Mouse (Mus musculus) frontal cortex, postnatal 25 days (tissue): ENCODE data around the gene Prcd.
"Not testable (repeated sequence)": the region's sequence is repeated elsewhere in the genome, so short reads cannot be mapped to it uniquely, and the experiment has no call there.

Experiments
- DNase-seq, 2 experiments: peaks; one replicate each; pipeline ENCODE4 v3.0.0; 2022; ENCODE audit warnings: low spot score in 2 of 2

Gene Prcd

DNA sequence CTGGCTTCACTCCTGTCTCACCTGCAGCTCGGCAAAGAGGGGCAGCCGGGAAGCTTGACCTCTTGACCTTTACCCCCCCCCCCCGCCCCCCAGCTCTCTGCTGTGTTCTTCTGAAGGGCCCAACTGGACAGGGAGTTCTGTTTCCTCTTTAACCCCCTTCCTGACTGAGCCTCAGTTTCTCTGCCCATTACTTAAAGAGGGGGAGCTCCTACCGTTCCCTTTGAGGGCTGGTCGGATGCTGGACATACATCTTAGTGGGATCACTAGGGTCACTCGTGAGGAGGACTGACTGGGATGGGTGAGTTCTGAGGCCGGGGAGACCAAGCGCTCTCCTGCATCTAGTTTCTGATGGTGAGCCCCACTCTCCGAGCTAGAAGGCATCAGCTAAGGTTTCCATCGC lies at the start of gene Prcd:
Prcd (plus strand) TSS at position 301 of the 400 bp plus-strand sequence.
- no peak for DNase-seq

DNA sequence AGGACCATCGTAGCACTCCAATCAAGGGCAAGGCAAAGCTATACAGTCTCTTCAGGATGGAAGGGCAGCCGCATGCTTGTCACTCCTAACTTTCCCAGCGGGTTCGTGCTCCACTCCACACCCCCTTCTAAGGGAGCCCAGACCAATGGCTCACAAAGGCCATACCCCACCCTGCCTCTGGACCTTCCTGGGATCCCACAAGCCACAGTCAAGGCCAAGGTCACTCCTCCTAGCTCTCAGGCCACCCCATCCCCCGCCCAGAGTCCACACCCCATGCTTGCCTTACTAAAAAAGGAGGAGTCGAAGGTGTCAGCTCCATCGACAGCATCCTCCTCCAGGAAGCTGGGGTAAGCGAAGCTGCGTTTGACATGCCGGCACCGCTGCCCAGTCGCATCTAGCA lies 49.2 kb upstream of the Prcd start:
- DNase-seq = no peak

DNA sequence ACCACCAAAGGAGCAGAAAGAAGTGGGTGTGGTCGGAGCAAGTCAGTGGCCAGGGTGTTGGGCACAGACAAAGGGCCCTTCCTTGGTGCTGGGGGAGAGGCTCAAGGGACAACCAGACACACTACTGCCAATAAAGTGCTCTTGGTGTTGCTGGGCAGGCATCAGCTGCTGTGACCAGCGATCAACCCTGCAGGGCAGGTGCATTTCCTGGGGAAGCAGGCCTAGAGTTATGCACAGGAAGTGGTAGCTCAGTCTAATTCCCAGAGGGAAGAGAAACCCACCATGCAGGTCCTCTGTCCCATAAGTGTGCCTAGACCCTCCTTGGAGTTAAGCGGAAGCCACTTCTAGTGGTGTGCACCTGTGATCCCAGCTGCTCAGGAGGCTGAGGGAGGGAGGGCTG lies 45.6 kb upstream of the Prcd start:
- no peak for DNase-seq

DNA sequence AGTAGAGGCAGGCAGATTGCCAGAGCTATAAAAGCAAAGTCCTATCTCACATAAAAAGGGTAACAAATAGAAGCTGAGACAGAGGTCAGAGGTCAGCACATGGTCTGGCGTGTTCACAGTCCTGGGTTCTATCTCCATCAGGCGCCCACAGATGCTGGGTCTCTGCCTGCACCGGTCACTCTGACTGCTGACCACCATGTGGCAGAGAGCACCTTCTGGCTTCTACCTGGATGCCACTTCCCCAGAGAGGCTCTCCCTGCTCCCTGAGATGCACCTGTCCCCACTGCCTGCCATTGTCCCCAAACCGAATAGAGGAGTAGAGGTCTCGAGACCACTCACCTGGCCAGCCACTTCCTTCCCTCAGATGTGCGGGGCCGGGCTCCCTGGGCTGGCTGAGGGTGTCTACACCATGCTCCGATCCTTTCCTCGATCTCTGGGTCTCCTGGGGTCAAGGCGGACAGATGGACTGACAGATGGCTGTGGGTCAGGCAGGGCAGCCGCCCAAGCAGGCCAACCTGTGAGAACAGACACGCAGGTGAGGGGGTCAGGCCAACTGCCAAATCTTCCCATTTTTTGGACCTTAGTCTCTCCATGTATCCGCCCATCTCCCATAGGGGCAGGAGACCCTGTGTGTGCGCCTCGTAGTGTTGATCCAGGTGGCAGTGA lies 43.2 kb upstream of the Prcd start:
- DNase-seq = no peak

DNA sequence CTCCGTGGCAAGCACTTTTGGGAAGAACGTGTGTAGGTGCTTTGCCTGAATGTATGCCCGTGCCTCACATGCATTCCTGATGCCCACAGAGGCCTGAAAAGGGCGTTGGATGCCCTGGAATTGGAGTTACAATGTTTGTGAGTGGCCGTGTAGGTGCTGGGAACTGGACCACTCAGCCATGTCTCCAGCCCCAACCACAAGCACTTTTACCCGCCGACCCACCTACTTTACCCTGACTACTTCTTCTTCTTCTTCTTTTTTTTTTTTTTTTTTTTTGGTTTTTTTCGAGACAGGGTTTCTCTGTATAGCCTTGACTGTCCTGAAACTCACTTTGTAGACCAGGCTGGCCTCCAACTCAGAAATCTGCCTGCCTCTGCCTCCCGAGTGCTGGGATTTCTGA lies 42.2 kb upstream of the Prcd start:
- not testable (repeated sequence) for DNase-seq

DNA sequence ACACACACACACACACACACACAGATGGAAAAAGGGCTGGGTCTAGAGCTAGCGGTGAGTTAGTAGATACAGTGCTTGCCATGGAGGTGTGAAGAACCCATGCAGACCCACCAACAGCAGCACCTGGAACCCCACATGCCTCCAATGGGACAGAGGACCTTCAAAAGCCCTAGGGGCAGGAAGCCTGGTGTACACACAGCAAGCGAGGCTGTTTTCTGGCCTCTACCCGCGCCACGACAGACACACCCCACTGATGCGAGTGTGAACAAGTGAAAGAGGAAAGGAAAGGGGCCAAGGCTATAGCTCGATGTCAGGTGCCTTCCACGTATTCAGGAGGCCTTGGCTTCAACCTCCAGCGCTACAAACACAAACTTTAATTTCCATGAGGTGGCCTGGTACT lies 41.5 kb upstream of the Prcd start:
- DNase-seq = no peak

DNA sequence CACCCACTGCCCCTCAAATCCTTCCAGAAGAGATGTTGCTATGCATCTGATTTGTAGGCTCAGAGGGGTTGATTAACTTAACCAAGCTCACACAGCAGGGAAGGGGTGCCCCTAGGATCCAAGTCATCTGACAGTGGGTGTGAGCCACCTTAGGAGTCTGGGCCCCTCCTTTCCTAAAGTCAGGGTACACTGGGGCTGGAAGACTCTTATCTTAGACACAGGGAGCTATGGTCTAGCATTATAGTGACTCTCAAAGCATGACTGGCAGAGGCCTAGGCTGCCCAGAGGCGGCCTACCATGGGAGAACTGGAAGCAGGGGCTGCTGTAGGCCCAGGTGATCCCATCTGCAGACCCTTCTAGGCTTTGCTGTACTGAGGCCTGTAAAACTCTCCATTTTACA lies 40.8 kb upstream of the Prcd start:
- DNase-seq = no peak

DNA sequence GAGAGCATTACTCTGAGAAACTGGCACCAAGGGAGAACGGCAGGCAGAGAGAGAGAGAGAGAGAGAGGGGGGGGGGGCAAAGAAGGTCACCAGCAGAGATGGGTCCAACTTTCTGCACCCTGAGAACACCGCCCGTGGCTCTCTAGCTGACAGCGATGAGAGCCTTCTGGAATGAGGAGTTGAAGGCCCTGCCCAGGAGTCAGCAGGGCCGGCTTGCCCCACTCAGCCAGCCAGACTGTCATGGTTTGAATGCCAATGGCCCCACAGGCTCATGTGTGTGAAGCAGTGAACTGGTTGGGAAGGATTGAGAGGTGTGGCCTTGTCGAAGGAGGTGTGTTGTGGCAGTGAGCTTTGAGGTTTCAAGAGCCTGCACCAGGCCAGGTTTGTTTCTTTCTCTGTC lies 40.1 kb upstream of the Prcd start:
- no peak for DNase-seq

DNA sequence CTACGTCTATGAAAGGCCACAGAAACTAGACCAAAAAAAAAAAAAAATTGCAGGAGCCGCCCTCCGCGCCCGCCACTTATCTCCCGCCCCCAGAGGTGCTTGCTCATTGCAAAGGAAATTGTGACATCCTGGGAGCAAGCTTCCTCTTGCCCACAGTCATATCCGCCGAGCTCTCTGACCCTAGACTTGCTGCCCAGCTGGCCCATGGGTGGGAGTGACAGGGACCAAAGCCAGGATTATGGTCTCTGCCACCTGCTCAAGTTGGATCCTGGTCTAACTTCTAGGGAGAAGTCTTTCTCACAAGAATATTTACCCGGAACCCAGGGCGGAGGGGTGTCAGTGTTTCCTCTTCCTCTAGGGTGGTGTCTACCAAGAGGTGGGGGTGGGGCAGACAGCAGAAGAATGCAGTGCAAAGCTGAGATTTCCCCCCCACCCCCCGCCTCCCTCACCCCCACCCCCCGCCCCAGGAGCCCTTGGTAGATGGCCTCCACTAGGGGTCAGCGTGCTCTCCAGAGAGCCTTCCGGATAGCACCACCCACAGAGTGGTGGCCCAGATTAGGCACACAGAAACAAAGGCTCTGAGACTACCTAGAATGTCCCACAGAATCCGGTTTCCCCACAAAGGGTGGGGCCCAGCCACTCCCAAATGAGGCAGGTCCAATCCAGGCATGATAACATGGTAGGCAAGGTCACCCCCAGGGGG lies 37.4 kb upstream of the Prcd start:
- no peak for DNase-seq

DNA sequence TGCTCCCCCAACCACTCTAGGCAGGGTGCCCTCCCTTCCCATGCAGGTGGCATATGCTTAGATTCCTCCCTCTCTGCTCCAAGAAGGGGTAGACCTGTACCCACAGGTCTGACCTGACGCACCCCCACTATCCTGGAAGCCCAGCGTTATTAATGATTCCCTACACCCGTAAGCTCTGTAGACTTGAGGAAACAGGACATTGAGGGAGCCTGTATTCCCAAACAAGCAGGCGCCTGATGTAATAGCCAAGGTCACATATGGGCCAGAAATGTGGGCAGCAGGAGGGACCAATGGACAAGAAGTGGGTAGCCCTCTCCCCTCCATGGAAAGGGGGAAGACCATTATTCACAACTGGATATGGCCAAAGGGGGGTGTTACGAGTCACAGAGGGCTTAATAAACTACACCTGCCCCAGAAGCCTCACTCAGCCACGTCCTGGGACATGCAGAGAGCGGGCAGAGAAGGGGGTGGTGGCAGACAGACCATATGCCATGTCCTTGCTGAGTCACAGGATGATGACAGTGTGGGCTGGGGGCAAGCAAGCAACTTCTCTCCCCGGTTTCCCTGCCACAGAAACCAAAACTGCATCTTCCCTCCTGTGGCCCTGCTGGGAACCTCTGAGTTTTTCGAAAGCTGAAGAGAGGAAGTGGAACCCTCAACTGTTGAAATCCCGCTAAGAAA lies 36.8 kb upstream of the Prcd start:
- no peak for DNase-seq

DNA sequence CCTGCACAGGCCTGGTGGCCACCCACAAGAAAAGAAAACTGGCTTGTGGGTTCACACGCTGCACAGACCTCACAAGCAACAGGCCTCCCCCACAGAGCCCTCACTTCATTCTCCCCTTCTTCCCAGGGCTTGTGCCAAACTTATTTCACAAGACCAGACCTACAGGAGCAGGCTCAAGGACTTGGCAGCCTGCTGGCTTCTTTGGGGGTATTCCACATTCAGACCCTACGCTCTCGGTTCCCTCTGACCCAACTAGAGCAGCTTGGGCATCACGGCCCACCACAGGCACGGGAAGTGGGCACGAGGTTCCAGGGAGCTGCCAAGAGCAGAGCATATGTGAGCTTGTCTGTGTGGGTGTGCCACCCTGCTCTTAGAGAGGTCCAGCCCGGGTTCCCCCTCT lies 35.7 kb upstream of the Prcd start:
- DNase-seq = no peak

DNA sequence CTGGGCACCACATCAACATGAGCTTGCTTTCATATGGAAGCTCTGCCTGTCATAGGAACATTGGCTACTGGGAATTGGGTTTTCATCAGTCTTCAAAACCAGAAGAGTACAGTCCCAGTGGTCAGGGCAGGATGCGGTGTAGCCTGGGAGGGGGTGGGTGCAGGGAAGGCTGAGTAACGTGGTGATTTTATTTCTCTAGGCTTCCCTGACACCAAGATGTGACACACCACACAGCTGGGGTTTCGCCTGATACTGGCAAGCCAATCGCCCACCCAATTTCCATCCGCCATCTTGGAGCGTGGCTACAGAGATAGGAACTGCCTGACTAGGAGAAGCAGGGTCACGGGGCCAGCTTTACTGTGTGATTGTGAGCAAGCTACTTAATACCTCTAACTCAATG lies 34.7 kb upstream of the Prcd start:
- DNase-seq = no peak

DNA sequence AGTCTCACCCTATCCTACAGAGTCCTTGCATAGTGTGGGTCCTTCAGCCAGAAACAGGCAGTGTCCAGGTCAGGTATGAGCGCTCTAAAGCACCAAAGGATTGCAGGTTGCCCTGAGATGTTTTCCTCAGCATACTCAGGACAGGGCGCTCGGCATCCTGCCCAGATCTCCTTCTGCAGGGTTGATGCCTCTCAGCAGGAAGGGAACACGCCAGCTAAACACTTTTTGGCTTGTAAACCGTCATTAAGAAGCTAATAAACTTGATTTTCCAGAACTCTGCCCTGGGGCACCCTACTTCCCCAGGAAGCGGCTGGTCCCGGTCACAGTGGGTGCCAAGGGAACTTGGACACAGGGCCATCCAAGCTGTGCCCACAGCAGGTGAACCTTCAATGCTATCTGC lies 34.2 kb upstream of the Prcd start:
- DNase-seq = no peak

DNA sequence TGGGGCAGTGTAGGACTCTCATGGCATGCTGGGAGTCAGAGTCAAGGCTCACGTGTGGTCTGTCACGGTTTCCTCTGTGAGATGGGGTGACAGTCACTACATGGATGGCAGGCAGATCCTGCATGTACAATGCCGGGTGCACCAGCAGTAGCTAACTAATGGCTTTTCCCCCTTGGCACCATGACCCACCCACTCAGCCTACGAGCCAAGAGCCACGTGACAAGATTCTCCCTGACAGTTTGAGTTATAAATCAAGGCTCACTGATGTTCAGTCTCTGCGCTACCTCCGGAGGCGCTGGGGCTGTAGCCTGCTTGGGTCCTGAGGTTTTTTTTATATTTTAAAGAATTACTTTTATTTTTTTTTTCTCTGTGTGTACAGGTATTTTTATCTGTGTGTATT lies 33.8 kb upstream of the Prcd start:
- DNase-seq = no peak

DNA sequence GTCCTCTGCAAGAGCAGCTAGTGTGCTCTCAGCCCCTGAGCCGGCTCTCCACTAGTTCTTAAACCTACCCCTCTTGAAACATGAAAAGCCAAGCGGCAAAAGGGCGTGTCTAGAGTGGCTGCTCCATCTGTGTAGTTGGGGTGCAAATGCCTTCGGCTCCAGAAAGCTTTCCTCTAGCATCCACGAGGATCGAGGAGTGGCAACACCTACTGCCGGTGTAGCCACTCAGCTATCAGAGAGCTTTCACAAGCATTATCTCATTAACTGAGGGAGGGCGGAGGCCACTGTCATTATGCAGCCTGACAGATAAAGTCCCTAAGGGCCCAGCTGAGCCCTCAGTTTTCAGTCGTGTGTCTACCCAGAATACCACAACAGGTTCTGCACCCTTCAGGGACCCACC lies 33.3 kb upstream of the Prcd start:
- no peak for DNase-seq

DNA sequence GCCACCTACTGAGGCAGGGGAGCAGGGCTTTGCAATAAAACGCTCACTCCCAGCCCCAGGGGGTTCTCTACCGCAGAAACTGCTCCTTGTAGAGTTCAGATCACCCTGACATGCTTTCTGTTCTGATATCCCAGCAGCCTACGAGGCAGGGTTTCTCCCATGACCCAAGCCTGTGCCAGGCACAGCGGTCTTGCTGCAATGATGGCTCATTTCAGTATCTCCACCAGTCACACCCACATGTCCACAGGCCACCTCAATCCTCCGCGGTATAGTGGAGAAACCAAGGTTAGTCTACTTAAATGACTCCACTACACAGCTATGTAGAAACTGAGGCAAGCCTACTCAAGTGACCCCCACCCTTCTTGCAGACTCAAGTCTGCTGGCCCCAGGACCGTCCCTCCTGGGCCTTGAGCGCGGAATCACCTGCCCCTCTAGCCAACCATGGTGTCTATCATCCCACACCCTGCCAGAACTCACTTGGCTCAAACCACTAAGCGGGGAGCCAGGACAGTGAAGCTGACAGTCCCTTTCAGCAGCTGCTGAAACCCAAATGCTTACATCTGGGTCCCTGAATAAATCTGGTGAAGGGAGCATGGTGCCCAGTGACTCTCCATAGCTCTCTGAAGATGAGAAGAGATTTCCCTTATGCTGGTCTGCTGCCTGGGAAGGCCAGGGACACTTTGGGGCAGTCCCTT lies 32.6 kb upstream of the Prcd start:
- DNase-seq = no peak

DNA sequence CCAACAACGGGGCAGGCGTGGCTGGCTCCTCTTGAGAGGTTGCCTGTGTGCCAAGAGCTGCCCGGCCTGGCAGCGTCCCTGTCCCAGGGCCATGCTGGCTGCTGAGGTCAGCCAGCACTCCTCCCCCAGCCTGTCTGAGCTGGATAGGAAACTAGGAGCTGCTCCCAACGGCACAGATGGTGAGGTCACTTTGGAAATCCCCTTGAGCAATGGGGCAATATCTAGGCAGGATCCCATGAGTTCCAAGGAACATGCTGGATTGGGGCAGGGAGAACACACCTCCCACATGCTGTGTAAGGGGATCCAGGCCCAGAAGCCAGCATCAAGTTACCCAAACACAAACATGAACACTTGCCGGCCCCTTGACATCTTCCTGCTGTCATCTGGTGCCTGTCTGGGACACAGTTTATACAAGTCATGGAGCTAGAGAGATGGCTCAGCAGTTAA lies 32.1 kb upstream of the Prcd start:
- no peak for DNase-seq

DNA sequence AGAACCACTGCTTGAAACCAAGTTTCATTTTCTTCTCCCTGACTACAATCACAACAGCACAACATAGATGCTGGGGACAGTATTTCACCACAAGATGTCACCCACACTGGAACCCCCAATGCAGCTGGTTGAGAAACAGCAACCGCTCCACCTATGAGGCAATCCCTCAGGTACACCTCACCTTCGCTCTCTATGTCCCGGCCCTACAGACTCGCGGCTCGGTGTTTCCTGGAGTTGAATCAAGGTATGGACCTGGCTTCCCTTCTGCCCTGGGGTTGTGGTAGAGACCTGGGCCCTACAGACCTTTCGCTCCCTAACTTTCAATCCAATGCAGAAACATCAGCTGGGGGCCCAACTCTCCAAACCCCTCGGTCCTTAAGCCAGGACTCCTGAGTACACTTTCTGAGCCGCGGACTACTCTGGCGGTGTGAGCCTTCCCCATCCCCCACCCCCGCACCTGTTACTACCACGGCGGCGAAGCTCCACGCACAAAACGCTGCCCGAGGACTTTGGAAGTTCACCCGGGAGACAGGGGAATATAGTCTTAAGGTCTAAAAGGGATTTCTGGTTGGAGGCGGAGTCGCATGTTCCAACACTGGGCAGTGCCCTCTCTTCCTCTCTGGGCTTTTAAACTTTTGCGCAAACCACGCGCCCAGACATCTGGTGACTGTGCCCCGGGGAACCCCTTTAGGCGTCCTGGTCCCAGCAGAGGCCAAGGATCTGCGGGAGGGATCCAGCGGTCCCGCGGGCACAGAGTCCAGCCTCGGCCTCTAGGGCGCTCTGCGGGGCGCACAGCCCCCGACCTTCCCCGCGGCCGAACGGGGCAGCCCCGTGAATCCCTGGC lies 29.8 kb upstream of the Prcd start:
- DNase-seq = no peak

DNA sequence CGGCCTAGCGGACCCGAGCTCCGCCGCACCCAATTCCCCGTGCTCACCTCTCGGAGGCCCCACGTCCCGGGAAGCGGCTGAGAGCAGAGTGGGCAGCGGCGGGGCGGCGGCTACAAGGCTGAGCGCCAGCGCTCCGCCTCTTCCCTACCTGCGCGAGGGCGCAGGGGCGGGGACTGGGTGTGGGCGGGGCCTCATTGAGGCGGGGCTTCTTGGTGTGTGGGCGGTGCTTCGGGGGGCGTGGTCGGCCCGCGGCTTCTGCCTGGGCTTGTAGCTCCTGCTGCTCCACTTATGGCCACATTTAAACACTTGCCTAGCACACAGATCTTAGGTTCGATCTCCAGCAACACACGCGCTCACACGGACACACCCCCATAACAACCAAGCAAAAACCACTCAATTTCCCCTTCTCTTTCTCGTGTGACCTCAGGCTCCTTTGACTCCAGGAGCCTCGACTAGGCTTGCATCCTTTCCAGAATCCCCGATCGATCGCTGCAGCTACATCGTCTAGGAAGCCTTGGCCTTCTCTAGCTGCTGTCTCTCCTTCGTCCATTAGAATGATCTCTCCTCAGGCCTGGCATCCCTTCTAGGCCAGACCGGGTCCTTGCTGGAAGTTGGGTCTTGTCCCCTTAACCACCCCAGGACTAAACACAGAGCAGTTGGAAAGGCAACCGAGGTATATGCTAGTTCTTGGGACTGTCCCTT lies 29.1 kb upstream of the Prcd start:
- DNase-seq = no peak

DNA sequence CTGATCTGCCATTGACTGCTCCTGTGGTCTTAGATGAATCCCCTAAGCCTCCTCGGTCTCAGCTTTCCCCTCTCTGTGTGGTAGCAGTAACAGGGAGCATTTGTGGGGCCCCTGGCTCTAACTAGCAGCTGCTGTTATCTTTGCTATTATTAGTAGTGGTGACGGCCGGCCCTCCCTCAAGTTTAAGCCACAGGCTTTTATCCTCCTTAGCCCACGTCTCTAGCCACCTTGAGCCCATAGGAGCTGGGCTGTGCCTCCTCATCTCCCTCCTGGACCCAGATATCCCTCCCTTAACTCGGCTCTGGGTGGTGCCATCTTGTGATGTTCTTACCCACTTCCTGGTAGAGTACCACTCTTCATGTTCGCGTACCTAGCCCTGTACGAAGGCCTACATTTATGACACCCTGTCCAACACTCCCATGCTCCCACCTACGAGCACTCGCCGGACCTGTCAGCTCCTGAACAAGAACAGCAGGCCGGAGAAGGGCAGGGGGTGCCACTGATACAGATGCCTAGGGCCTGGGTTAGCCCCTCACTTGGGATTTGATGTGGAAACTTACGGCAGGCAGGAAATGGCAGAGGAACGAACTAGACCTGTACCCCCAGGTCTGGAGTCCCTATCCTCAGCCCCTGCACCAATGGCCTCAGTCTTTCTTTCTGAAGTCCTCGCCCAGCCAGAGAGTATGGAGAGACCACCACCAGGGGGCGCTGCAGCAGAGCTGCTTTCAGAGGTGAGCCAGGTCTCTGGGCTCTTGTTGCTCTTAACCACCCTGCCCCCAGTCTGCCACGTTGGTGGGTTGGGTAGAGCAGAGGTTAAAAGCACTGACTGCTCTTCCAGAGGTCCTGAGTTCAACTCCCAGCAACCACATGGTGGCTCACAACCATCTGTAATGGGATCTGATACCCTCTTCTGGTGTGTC lies 28.0 kb upstream of the Prcd start:
- no peak for DNase-seq
